Mouse (Mus musculus): ENCODE data around the gene Cd300ld3.

DNA sequence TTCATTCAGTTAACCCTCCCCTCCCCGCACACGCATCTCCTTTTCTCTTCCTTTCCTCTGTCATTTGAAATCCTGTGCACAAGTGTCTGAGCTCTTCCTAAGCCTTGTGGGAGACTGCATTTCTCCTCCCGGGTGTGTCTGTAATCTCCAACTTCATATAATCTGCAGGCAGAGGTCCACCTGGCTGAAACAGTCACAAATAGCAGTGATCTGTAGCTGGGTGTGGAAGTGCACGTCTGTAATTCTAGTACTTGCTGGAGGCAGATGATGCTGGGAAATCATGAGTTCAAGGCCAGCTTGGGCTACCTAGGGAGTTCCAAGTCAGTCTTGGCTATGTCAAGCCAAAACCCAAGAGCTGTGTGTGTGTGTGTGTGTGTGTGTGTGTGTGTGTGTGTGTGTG lies 43.9 kb upstream of the Cd300ld3 start:
- no peak for TF ChIP-seq CTCF (IDR thresholded peaks at IDR 0.05; ENCODE audit: low read depth)
- TF ChIP-seq EP300 (optimal IDR thresholded peaks at IDR 0.05) = no peak
